Mouse (Mus musculus) forebrain, embryonic 16.5 days (tissue): ENCODE data around the gene Fgf10. TPM values are rescaled to one million over a fixed set of nuclear protein-coding genes. Genes with fewer than 3 reads are reported as not detected.

Source experiments
- ATAC-seq: fragments of 200-750 bp; cut with Nextera tagmentation; 2 replicates; pipeline ENCODE4 v1.8.0; 2017; ENCODE audit warnings: mild to moderate bottlenecking, moderate library complexity
- H3K27ac ChIP-seq: fragments of 300-500 bp; sonication (generic); 2 replicates; pipeline ENCODE4 v1.5.1; 2014; ENCODE audit warnings: low read length, control low read depth
- H3K27me3 ChIP-seq: fragments of 300-500 bp; sonication (generic); replicated peaks from 2 replicates; pipeline ENCODE4 v1.6.1; 2014; ENCODE audit warnings: low read length; ENCODE audit not compliant: control insufficient read depth, insufficient read depth
- H3K36me3 ChIP-seq: fragments of 300-500 bp; sonication (generic); 2 replicates; pipeline ENCODE4 v1.6.1; 2014; ENCODE audit not compliant: control insufficient read depth, insufficient read depth
- H3K4me1 ChIP-seq: fragments of 300-500 bp; sonication (generic); replicated peaks from 2 replicates; pipeline ENCODE4 v1.6.1; 2014; ENCODE audit warnings: low read length; ENCODE audit not compliant: control insufficient read depth, insufficient read depth
- H3K4me2 ChIP-seq: fragments of 300-500 bp; sonication (generic); 2 replicates; pipeline ENCODE4 v1.6.1; 2014; ENCODE audit warnings: mild to moderate bottlenecking, low read length, control low read depth
- H3K4me3 ChIP-seq: fragments of 300-500 bp; sonication (generic); replicated peaks from 2 replicates; pipeline ENCODE4 v1.5.1; 2014; ENCODE audit warnings: mild to moderate bottlenecking, low read length, control low read depth
- H3K9ac ChIP-seq: fragments of 300-500 bp; sonication (generic); replicated peaks from 2 replicates; pipeline ENCODE4 v1.6.1; 2014; ENCODE audit warnings: low read depth, low read length, control low read depth
- H3K9me3 ChIP-seq: fragments of 300-500 bp; sonication (generic); 2 replicates; pipeline ENCODE4 v1.6.1; 2016; ENCODE audit warnings: low read length; ENCODE audit not compliant: control insufficient read depth
- WGBS: fragments of 180-500 bp; shearing (Covaris S2); extraction: QIAGEN DNeasy Blood & Tissue Kit; methylation state at CpG from one replicate; pipeline ENCODE4 v1.1.7; 2014; 5-methylcytosine and 5-hydroxymethylcytosine counted together
- polyA plus RNA-seq: library from polyadenylated mRNA; unstranded; fragments of >200 nt; fragmentation: Nextera tagmentation; extraction: Ambion mirVana; gene quantifications from 2 replicates; pipeline ENCODE4 v1.2.1, GENCODE M21; 2015

The Fgf10 gene
- polyA plus RNA-seq, 1 experiment from 2014 or later, result 1.0 TPM

DNA sequence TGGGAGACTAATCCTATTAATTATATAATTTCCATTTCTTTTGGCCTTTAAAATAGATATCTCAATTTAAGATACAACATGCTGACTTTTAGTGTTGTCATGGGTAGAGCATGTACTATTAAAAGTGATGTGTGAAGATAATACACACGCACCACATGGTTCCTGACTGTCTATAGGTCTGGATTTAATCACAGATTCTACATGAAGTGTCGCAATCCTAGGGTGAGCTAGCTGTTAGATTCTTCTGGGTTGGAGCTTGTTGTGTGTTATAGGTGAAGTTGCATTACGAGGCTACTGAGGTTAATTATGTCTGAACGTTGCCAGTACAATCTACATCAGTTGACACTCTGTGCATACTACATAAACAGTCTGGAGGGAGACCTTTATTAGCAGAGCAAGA, 73.2 kb downstream of the Fgf10 start:
- Histone ChIP-seq H3K9me3 (no peaks in the 10 kb centered on the region), H3K36me3 (no peaks in the 10 kb centered on the region), H3K4me1 (no peaks in the 10 kb centered on the region), H3K9ac (no peak overlapping the region), H3K4me3 (no peak overlapping the region), H3K4me2 (no peak overlapping the region), H3K27ac (no peak overlapping the region), H3K27me3 (no peaks in the 10 kb centered on the region)
- WGBS, result 77% methylated on average over 4 of the region's 4 CpGs
- no peak for ATAC-seq

DNA sequence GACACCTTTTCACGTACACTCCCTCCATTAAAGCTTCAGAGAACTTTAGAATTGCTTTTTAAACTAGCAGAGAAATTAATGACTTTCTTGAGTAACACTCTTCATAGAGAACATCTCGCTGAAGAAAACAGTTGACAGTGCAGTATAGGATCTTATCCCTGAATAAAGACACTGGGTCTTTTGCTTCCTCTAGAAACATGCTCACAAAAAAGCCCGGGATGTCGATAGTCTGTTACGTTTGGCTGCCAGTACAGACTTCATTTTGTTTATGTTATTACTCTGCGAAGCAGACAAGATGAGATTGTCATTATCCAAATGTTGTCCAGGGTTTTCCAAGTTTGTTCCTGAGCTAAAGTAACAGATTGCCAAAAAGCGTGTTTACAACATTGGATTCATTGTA, 75.2 kb downstream of the Fgf10 start:
- H3K36me3 ChIP-seq, result no peaks in the 10 kb centered on the region
- no peak overlapping the region for H3K4me3 ChIP-seq
- H3K9ac ChIP-seq, result no peak overlapping the region
- ATAC-seq, result no peak
- H3K4me1 ChIP-seq, result no peaks in the 10 kb centered on the region
- H3K27ac ChIP-seq, result no peak overlapping the region
- no peak overlapping the region for H3K4me2 ChIP-seq
- 71% methylated on average over 7 of the region's 7 CpGs for WGBS
- no peaks in the 10 kb centered on the region for H3K9me3 ChIP-seq
- no peaks in the 10 kb centered on the region for H3K27me3 ChIP-seq

DNA sequence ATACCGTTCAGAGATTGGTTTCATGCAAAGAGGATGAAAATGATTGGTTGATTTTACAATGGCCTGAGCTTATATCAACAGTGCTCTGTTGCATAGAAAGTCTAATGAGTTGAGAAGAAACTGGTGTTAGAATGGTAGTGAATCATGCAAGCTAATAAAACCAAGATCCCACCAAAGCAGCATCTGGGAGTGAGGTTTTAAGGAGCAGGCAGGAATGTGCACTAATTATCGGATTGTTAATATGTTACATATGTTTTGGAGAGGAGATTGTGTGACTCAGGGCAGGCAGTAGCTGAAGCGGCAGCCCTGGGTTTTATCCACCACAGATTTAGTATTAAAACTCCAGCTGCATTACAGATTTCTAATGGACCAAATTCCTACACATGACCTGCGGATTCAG, 76.8 kb downstream of the Fgf10 start:
- H3K27ac ChIP-seq, result no peak overlapping the region
- H3K27me3 ChIP-seq, result no peaks in the 10 kb centered on the region
- 49% methylated on average over 4 of the region's 4 CpGs for WGBS
- ATAC-seq, result no peak
- no peaks in the 10 kb centered on the region for H3K4me1 ChIP-seq
- no peak overlapping the region for H3K4me3 ChIP-seq
- no peak overlapping the region for H3K4me2 ChIP-seq
- H3K36me3 ChIP-seq, result no peaks in the 10 kb centered on the region
- H3K9ac ChIP-seq, result no peak overlapping the region
- no peaks in the 10 kb centered on the region for H3K9me3 ChIP-seq

DNA sequence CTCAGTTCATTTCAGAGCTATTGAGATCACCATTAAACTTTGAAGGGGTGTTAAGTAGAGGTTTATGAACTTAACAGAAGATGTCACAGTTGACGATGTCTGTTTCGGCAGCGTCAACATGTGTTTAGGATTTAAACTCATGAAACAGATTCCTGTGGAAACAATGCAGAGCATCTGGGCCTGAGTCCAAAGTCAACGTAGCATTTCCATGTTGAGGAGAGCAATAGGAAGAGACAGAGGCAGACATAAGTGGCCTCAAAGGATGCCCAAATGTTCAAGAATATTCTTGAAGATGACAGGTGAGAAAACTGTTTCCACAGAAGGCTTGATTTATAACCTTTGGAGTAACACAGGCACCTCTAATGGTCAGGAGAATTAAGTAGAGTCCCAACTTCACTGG, 84.4 kb downstream of the Fgf10 start:
- no peaks in the 10 kb centered on the region for H3K9me3 ChIP-seq
- no peaks in the 10 kb centered on the region for H3K36me3 ChIP-seq
- H3K9ac ChIP-seq, result no peak overlapping the region
- no peaks in the 10 kb centered on the region for H3K4me1 ChIP-seq
- no peak overlapping the region for H3K27ac ChIP-seq
- no peak overlapping the region for H3K4me2 ChIP-seq
- WGBS, result 86% methylated on average over 4 of the region's 4 CpGs
- H3K27me3 ChIP-seq, result no peaks in the 10 kb centered on the region
- no peak for ATAC-seq
- no peak overlapping the region for H3K4me3 ChIP-seq

DNA sequence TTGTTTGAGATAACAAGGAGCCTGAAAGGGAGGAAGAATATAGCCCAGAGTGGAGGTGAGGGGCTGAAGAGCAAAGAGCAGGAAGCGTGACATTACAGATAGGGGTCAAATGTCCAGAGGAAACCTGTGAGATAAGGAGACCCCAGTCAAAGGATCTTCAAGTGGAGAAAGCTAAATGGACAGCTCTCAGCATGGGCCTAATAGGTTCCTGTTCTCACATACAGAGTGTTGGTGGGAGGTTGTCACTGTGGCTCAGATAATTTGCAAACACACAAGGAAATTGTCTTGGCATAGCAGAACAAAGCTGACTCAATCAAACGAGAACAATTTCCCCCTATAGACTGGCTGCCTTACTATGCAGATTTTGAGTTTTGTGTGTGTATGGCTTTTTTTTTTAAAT, 89.4 kb downstream of the Fgf10 start:
- Histone ChIP-seq H3K4me1 (no peaks in the 10 kb centered on the region), H3K27ac (no peak overlapping the region), H3K4me2 (no peak overlapping the region), H3K27me3 (no peaks in the 10 kb centered on the region), H3K9ac (no peak overlapping the region), H3K4me3 (no peak overlapping the region), H3K36me3 (no peaks in the 10 kb centered on the region), H3K9me3 (no peaks in the 10 kb centered on the region)
- no peak for ATAC-seq
- 19% methylated on average over 2 of the region's 2 CpGs for WGBS

DNA sequence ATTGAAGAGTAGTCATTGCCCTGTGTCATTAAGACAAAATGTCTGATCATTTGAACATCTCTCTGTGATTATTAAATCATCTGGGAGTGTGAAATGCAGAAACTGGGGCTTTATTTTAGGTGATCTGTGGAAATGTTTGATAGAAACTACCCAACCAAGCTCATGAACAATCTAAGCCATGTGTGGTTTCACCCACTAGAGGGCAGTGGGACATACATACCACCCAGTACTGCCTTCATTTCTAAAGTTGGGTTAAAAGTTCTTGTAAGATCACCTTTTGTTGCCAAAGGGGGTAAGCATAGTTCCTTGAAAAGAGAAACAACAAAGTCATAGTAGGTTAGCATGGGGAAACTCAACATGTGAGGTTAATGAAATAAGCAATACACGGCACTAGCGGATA, 93.4 kb downstream of the Fgf10 start:
- Histone ChIP-seq H3K27ac (no peak overlapping the region), H3K36me3 (no peaks in the 10 kb centered on the region), H3K9ac (no peak overlapping the region), H3K4me1 (no peaks in the 10 kb centered on the region), H3K27me3 (no peaks in the 10 kb centered on the region), H3K9me3 (no peaks in the 10 kb centered on the region), H3K4me2 (no peak overlapping the region), H3K4me3 (no peak overlapping the region)
- ATAC-seq, result no peak
- 88% methylated on average over 2 of the region's 2 CpGs for WGBS

DNA sequence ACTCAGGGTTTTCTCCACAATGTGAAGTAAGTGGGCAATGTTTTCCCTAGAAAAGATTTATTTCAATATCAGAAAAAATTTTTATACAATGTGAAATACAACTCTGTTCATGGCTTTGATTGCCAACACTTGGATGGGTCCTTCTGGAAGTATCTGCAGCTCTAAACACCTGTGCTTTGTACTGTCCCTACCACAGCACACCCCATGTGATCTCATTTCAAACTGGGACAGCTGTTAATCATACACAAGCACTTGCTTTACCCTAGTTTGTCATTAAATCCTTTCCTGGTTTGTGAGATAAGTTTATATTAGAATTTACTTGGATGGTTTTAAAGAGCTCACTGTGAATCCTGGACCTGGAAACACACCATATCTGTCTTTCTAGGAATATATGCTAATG, 102.6 kb downstream of the Fgf10 start:
- Histone ChIP-seq H3K4me2 (no peak overlapping the region), H3K27me3 (no peaks in the 10 kb centered on the region), H3K9ac (no peak overlapping the region), H3K4me3 (no peak overlapping the region), H3K4me1 (no peaks in the 10 kb centered on the region), H3K27ac (no peak overlapping the region), H3K9me3 (no peaks in the 10 kb centered on the region), H3K36me3 (no peaks in the 10 kb centered on the region)
- no peak for ATAC-seq

DNA sequence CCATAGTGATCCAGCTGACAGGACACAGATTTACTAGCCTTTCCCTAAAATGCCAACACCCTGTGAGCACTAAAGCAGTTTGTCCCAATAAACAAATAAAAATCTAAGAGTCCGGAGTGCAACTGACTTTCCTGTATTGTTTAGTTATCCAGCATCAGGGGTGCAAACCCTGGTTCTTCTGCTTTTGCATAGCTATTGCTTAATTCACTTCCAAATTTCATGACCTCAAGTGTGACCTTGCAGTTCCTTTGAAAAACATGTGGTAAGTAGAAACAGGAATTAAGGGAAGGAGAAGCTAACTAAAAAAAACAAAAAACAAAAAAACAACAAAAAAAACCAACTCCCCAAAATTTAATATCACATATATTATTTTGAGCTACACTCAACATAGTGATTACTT, 105.6 kb downstream of the Fgf10 start:
- Histone ChIP-seq H3K36me3 (no peaks in the 10 kb centered on the region), H3K27ac (no peak overlapping the region), H3K4me2 (no peak overlapping the region), H3K27me3 (no peaks in the 10 kb centered on the region), H3K4me1 (no peaks in the 10 kb centered on the region), H3K9ac (no peak overlapping the region), H3K4me3 (no peak overlapping the region), H3K9me3 (no peaks in the 10 kb centered on the region)
- WGBS, result 81% methylated on average over 1 of the region's 1 CpGs
- ATAC-seq, result no peak

DNA sequence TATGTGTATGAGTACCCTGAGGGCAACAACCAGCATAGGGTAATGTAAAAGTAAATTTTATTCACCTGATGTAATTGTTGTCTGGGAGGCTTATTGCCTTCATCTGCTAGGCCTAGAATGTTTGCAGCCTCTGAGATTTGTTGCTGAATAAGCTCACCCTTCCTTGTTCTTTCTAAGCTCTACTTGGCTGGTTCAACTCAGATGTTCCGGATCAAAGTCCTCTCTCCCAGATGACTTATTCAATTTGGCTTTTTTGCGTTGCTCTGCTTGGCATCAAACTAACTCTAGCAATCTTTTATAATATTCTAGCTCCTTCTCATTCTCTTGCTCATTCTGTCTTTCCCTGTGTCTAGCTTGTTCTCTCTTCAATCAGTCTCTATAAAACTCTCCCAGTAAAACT, 109.6 kb downstream of the Fgf10 start:
- no peak overlapping the region for H3K4me2 ChIP-seq
- no peaks in the 10 kb centered on the region for H3K4me1 ChIP-seq
- no peak overlapping the region for H3K27ac ChIP-seq
- no peaks in the 10 kb centered on the region for H3K9me3 ChIP-seq
- H3K9ac ChIP-seq, result no peak overlapping the region
- WGBS, result 95% methylated on average over 2 of the region's 2 CpGs
- no peaks in the 10 kb centered on the region for H3K27me3 ChIP-seq
- ATAC-seq, result no peak
- no peaks in the 10 kb centered on the region for H3K36me3 ChIP-seq
- H3K4me3 ChIP-seq, result no peak overlapping the region

DNA sequence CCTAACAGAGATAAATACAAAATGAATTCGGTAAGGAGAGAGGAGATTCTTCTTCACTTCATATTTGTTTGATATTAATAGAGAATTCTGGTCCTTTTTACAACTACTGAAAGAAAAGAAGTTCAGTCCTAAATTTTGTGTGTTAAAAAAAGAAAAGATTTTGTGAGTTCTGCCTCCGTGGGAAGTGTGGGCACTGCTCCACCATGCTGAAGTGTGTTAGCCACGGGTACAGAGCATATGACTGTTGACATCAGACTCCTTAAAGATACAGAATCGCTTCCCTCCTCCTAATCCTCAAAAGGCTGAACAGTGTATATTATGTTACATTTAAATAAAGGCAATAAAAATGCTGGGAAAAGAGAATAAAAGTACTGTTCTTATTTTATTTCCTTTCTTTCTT, 122.2 kb downstream of the Fgf10 start:
- H3K4me1 ChIP-seq, result no peaks in the 10 kb centered on the region
- no peaks in the 10 kb centered on the region for H3K27me3 ChIP-seq
- 61% methylated on average over 4 of the region's 4 CpGs for WGBS
- H3K36me3 ChIP-seq, result no peaks in the 10 kb centered on the region
- ATAC-seq, result no peak
- no peak overlapping the region for H3K27ac ChIP-seq
- H3K4me3 ChIP-seq, result no peak overlapping the region
- H3K9ac ChIP-seq, result no peak overlapping the region
- H3K9me3 ChIP-seq, result no peaks in the 10 kb centered on the region
- no peak overlapping the region for H3K4me2 ChIP-seq
